Mouse (Mus musculus): Measurements from ENCODE around the gene Trappc4. TPM values are rescaled to one million over a fixed set of nuclear protein-coding genes. Genes with fewer than 3 reads are reported as not detected.
A peak's percentile ranks its signal among the peaks of the same experiment; 100 is the strongest.
"Not testable (repeated sequence)": the region's sequence is repeated elsewhere in the genome, so short reads cannot be mapped to it uniquely, and the experiment has no call there.

Trappc4 gene
- 10 to 100 TPM; 13.8 to 17.5 TPM for total RNA-seq (2021)
- long read RNA-seq, experiment 1, transcript Trappc4-201 (5 exons, 1,220 nt), result major isoform, 22 of 26 reads
- long read RNA-seq, experiment 1, partial matches to known transcripts, result 0 of 26 reads
- long read RNA-seq, experiment 1, other reads (novel, unspliced or antisense), result 2 of 26 reads
- long read RNA-seq, experiment 2, transcript Trappc4-201 (5 exons, 1,220 nt), result major isoform, 23 of 25 reads
- long read RNA-seq, experiment 2, partial matches to known transcripts, result 0 of 25 reads
- long read RNA-seq, experiment 2, other reads (novel, unspliced or antisense), result 0 of 25 reads

GRCm38 (mm10) chr9:44406906-44407751, at the start of gene Trappc4, which contains the start of gene Rps25:
Gene Trappc4 (minus strand): TSS chr9:44407600.
Gene Rps25 (plus strand): TSS chr9:44407139.
- DNase-seq, result peak; percentile 88

- DNase-seq, result no peak
These were observed 47.5 kb upstream of the Trappc4 start, which contains the start of gene Upk2 for GRCm38 (mm10) chr9:44454891-44455220. Gene Upk2 (minus strand): TSS chr9:44454976.

GRCm38 (mm10) chr9:44454132-44454890, 46.9 kb upstream of the Trappc4 start:
- DNase-seq, result peak; percentile 73

- DNase-seq, result no peak
These were observed 43.0 kb upstream of the Trappc4 start for GRCm38 (mm10) chr9:44450387-44450786.

GRCm38 (mm10) chr9:44444402-44445025, 37.1 kb upstream of the Trappc4 start:
- not testable (repeated sequence) for DNase-seq

GRCm38 (mm10) chr9:44440961-44441360, 33.6 kb upstream of the Trappc4 start, which contains the start of gene Foxr1:
Gene Foxr1 (minus strand): TSS chr9:44441136.
- no peak for DNase-seq

GRCm38 (mm10) chr9:44435747-44436146, 28.3 kb upstream of the Trappc4 start:
- DNase-seq, result no peak

GRCm38 (mm10) chr9:44432577-44433185, 25.3 kb upstream of the Trappc4 start:
- no peak for DNase-seq

- DNase-seq, result no peak
These were observed 16.2 kb upstream of the Trappc4 start for GRCm38 (mm10) chr9:44423576-44423975.

- DNase-seq, result no peak
These were observed 13.0 kb upstream of the Trappc4 start for GRCm38 (mm10) chr9:44420280-44420898.

- not testable (repeated sequence) for DNase-seq
These were observed 12.3 kb upstream of the Trappc4 start for GRCm38 (mm10) chr9:44419730-44420129.

GRCm38 (mm10) chr9:44418519-44419385, 11.4 kb upstream of the Trappc4 start, which contains the start of gene Ccdc84:
Gene Ccdc84 (minus strand): TSS chr9:44418569.
- DNase-seq, result no peak

GRCm38 (mm10) chr9:44417892-44418363, 10.5 kb upstream of the Trappc4 start:
- peak; percentile 90 for DNase-seq

GRCm38 (mm10) chr9:44417156-44417891, 9.9 kb upstream of the Trappc4 start:
- DNase-seq, result no peak

GRCm38 (mm10) chr9:44412781-44413180, 5.4 kb upstream of the Trappc4 start:
- DNase-seq, result no peak

- no peak for DNase-seq
These were observed 4.9 kb upstream of the Trappc4 start for GRCm38 (mm10) chr9:44412306-44412705.

- no peak for DNase-seq
These were observed 4.3 kb upstream of the Trappc4 start for GRCm38 (mm10) chr9:44411601-44412130.

GRCm38 (mm10) chr9:44410647-44411336, 3.4 kb upstream of the Trappc4 start:
- DNase-seq, result no peak

All from gastrocnemius, postnatal 25 days (tissue).